Mouse (Mus musculus): Measurements from ENCODE around the gene Hes2.

- TF ChIP-seq CTCF (IDR thresholded peaks at IDR 0.05; ENCODE audit: borderline replicate concordance, extremely low read depth, insufficient read depth, insufficient read length) (no peak), POLR2A (IDR thresholded peaks at IDR 0.05; ENCODE audit: borderline replicate concordance, extremely low read depth, insufficient read depth, insufficient read length, poor library complexity, severe bottlenecking) (no peak)
These were observed 42.6 kb upstream of the Hes2 start, which contains the start of gene Tnfrsf25 for GRCm38 (mm10) chr4:152115921-152116612.

All from brain, embryonic 14.5 days (tissue).